ENCODE assay signal across 8 mouse cellular contexts in genomic region chr19:8898576-8898975, GRCm38 (mm10). TPM values are rescaled to one million over a fixed set of nuclear protein-coding genes. Genes with fewer than 3 reads are reported as not detected.
DNase-seq lines count a peak whose midpoint lies in the region; ATAC-seq and TF ChIP-seq lines count a peak whose summit lies in the region.
"Had no signal": no experiment of that assay in that cellular context is flagged by ENCODE, and none has a peak within 500 bp of the region (broad histone marks: within the 10 kb centered on the region; RNA-seq: fewer than 3 reads in every experiment).

No protein-coding gene starts in this region.

- no peak for TF ChIP-seq CTCF in lung, postnatal 0 days (IDR thresholded peaks at IDR 0.05)

- H3K9me3 ChIP-seq in lung, postnatal 0 days (ENCODE audit: low read length): no peaks in the 10 kb centered on the region
- no peaks in the 10 kb centered on the region for H3K9me3 ChIP-seq in embryonic facial prominence, embryonic 10.5 days
- no peaks in the 10 kb centered on the region for H3K9me3 ChIP-seq in intestine, embryonic 15.5 days
- H3K9me3 ChIP-seq in neural tube, embryonic 15.5 days (replicated peaks): no peaks in the 10 kb centered on the region

- DNase-seq in lung, postnatal 0 days (ENCODE audit: low spot score): peak; percentile 57
- DNase-seq in lung, postnatal 14 days: no peak
- no peak for DNase-seq in embryonic facial prominence, embryonic 10.5 days (ENCODE audit: low spot score)
- DNase-seq in gastrocnemius, postnatal 10 days: no peak
- DNase-seq in cerebellum, adult 11 months: no peak

- peak overlapping the region; percentile 88 for H3K27ac ChIP-seq in lung, postnatal 0 days (ENCODE audit: low read length)
- peak overlapping the region; percentile 96 for H3K27ac ChIP-seq in embryonic facial prominence, embryonic 10.5 days (replicated peaks)
- H3K27ac ChIP-seq in intestine, embryonic 15.5 days: peak overlapping the region; percentile 87
- peak overlapping the region; percentile 87 for H3K27ac ChIP-seq in neural tube, embryonic 15.5 days (replicated peaks)

- WGBS in lung, postnatal 0 days: 3% methylated on average over 13 of the region's 13 CpGs
- 17% methylated on average over 13 of the region's 13 CpGs for WGBS in embryonic facial prominence, embryonic 10.5 days
- WGBS in intestine, embryonic 15.5 days: 5% methylated on average over 13 of the region's 13 CpGs
- WGBS in neural tube, embryonic 15.5 days: 9% methylated on average over 13 of the region's 13 CpGs

- H3K36me3 ChIP-seq in lung, postnatal 0 days (ENCODE audit: insufficient read depth, low read length): no peaks in the 10 kb centered on the region
- peaks cover 62% of the 10 kb centered on the region for H3K36me3 ChIP-seq in embryonic facial prominence, embryonic 10.5 days (replicated peaks)
- peaks cover 13% of the 10 kb centered on the region; the same call in 1 of the 2 replicates for H3K36me3 ChIP-seq in intestine, embryonic 15.5 days
- peaks cover 30% of the 10 kb centered on the region for H3K36me3 ChIP-seq in neural tube, embryonic 15.5 days

- H3K4me1 ChIP-seq in lung, postnatal 0 days (ENCODE audit: insufficient read depth, low read depth, low read length): peaks cover 6% of the 10 kb centered on the region; the same call in 1 of the 2 replicates
- H3K4me1 ChIP-seq in embryonic facial prominence, embryonic 10.5 days: peaks cover 42% of the 10 kb centered on the region
- H3K4me1 ChIP-seq in intestine, embryonic 15.5 days (replicated peaks): peaks cover 21% of the 10 kb centered on the region
- peaks cover 47% of the 10 kb centered on the region for H3K4me1 ChIP-seq in neural tube, embryonic 15.5 days

- peak overlapping the region; percentile 92 for H3K4me2 ChIP-seq in lung, postnatal 0 days (replicated peaks; ENCODE audit: low read depth, low read length)
- peak overlapping the region; percentile 66 for H3K4me2 ChIP-seq in intestine, embryonic 15.5 days (replicated peaks)
- peak overlapping the region; percentile 75 for H3K4me2 ChIP-seq in neural tube, embryonic 15.5 days

- peak overlapping the region; percentile 91 for H3K9ac ChIP-seq in lung, postnatal 0 days (replicated peaks; ENCODE audit: low read depth)
- peak overlapping the region; percentile 94 for H3K9ac ChIP-seq in intestine, embryonic 15.5 days
- peak overlapping the region; percentile 83 for H3K9ac ChIP-seq in neural tube, embryonic 15.5 days (replicated peaks)

- no peaks in the 10 kb centered on the region for H3K27me3 ChIP-seq in lung, postnatal 0 days (replicated peaks; ENCODE audit: insufficient read depth, low read length)
- H3K27me3 ChIP-seq in embryonic facial prominence, embryonic 10.5 days (replicated peaks; ENCODE audit: low read depth, poor library complexity, severe bottlenecking): no peaks in the 10 kb centered on the region
- H3K27me3 ChIP-seq in intestine, embryonic 15.5 days (replicated peaks): no peaks in the 10 kb centered on the region
- no peaks in the 10 kb centered on the region for H3K27me3 ChIP-seq in neural tube, embryonic 15.5 days (replicated peaks)

- ATAC-seq in lung, postnatal 0 days: no peak
- ATAC-seq in intestine, embryonic 15.5 days: no peak
- no peak for ATAC-seq in neural tube, embryonic 15.5 days (ENCODE audit: low FRiP score)

- peak overlapping the region; percentile 95 for H3K4me3 ChIP-seq in lung, postnatal 0 days (ENCODE audit: low read depth, low read length)
- H3K4me3 ChIP-seq in embryonic facial prominence, embryonic 10.5 days: peak overlapping the region; percentile 93
- peak overlapping the region; percentile 87 for H3K4me3 ChIP-seq in intestine, embryonic 15.5 days (replicated peaks)
- peak overlapping the region; percentile 64 for H3K4me3 ChIP-seq in neural tube, embryonic 15.5 days (replicated peaks)

- TF ChIP-seq EP300 in lung, postnatal 0 days (IDR thresholded peaks at IDR 0.05): no peak

RNA-seq across cellular contexts. Expression of gene Ganab, which starts 0.7 kb away (rescaled TPM):
- 41.4 and 45.7 TPM in 2 replicates for polyA plus RNA-seq in lung, postnatal 0 days (2015; fragmentation: Nextera tagmentation; extraction: Ambion mirVana)
- polyA plus RNA-seq in embryonic facial prominence, embryonic 10.5 days (2016; fragmentation: Nextera tagmentation; extraction: Ambion mirVana): 116 TPM in 2 replicates
- polyA plus RNA-seq in intestine, embryonic 15.5 days (2015; fragmentation: Nextera tagmentation; extraction: Ambion mirVana): 92.6 and 93.3 TPM in 2 replicates
- 75.4 and 82.2 TPM in 2 replicates for polyA plus RNA-seq in neural tube, embryonic 15.5 days (2015; fragmentation: Nextera tagmentation; extraction: Ambion mirVana)
- total RNA-seq in gastrocnemius, postnatal 10 days (2021): 10 to 100 TPM; 42.1 to 58.8 TPM

RNA-seq across cellular contexts. Expression of gene Ints5, which starts 5.8 kb away (rescaled TPM):
- 16.6 and 16.7 TPM in 2 replicates for polyA plus RNA-seq in lung, postnatal 0 days (2015; fragmentation: Nextera tagmentation; extraction: Ambion mirVana)
- 59.0 and 60.9 TPM in 2 replicates for polyA plus RNA-seq in embryonic facial prominence, embryonic 10.5 days (2016; fragmentation: Nextera tagmentation; extraction: Ambion mirVana)
- polyA plus RNA-seq in intestine, embryonic 15.5 days (2015; fragmentation: Nextera tagmentation; extraction: Ambion mirVana): 40.0 and 41.5 TPM in 2 replicates
- 31.0 and 35.4 TPM in 2 replicates for polyA plus RNA-seq in neural tube, embryonic 15.5 days (2015; fragmentation: Nextera tagmentation; extraction: Ambion mirVana)
- total RNA-seq in gastrocnemius, postnatal 10 days (2021): 10 to 100 TPM; 10.7 to 14.6 TPM

RNA-seq across cellular contexts. Expression of gene Gm49416, which starts 9.8 kb away (rescaled TPM):
- not detected in 2 replicates for polyA plus RNA-seq in lung, postnatal 0 days (2015; fragmentation: Nextera tagmentation; extraction: Ambion mirVana)
- 0.59 and 0.96 TPM in 2 replicates for polyA plus RNA-seq in embryonic facial prominence, embryonic 10.5 days (2016; fragmentation: Nextera tagmentation; extraction: Ambion mirVana)
- not detected in 2 replicates for polyA plus RNA-seq in intestine, embryonic 15.5 days (2015; fragmentation: Nextera tagmentation; extraction: Ambion mirVana)
- 0.27 and 0.45 TPM in 2 replicates for polyA plus RNA-seq in neural tube, embryonic 15.5 days (2015; fragmentation: Nextera tagmentation; extraction: Ambion mirVana)
- 1 to 10 TPM in 1 of 2 experiments, not detected in 1; 3.3 TPM for total RNA-seq in gastrocnemius, postnatal 10 days (2021)
- total RNA-seq: hematopoietic stem cell, adult 5-6 weeks had no signal

RNA-seq across cellular contexts. Expression of gene 1810009A15Rik, which starts 9.9 kb away (rescaled TPM):
- 44.4 and 45.3 TPM in 2 replicates for polyA plus RNA-seq in lung, postnatal 0 days (2015; fragmentation: Nextera tagmentation; extraction: Ambion mirVana)
- polyA plus RNA-seq in embryonic facial prominence, embryonic 10.5 days (2016; fragmentation: Nextera tagmentation; extraction: Ambion mirVana): 159 and 167 TPM in 2 replicates
- 86.5 and 95.2 TPM in 2 replicates for polyA plus RNA-seq in intestine, embryonic 15.5 days (2015; fragmentation: Nextera tagmentation; extraction: Ambion mirVana)
- polyA plus RNA-seq in neural tube, embryonic 15.5 days (2015; fragmentation: Nextera tagmentation; extraction: Ambion mirVana): 40.1 and 48.2 TPM in 2 replicates
- total RNA-seq in gastrocnemius, postnatal 10 days (2021): 10 to 100 TPM; 25.6 to 29.6 TPM

RNA-seq across cellular contexts. Expression of gene Gm49403, which starts 14.8 kb away (rescaled TPM):
- not detected in 2 replicates for polyA plus RNA-seq in lung, postnatal 0 days (2015; fragmentation: Nextera tagmentation; extraction: Ambion mirVana)
- polyA plus RNA-seq in embryonic facial prominence, embryonic 10.5 days (2016; fragmentation: Nextera tagmentation; extraction: Ambion mirVana): not detected in 2 replicates
- not detected in 2 replicates for polyA plus RNA-seq in intestine, embryonic 15.5 days (2015; fragmentation: Nextera tagmentation; extraction: Ambion mirVana)
- polyA plus RNA-seq in neural tube, embryonic 15.5 days (2015; fragmentation: Nextera tagmentation; extraction: Ambion mirVana): not detected in 2 replicates
- total RNA-seq in gastrocnemius, postnatal 10 days (2021): not detected
- total RNA-seq: hematopoietic stem cell, adult 5-6 weeks had no signal
